Mouse (Mus musculus) heart, adult 2 months (tissue): ENCODE results near the gene Rbm19.

Source experiments
- CTCF ChIP-seq: fragments of 200-600 bp; IDR thresholded peaks from 2 replicates; pipeline ENCODE4 v1.8.1; 2022; ENCODE audit warnings: antibody characterized with exemption, mild to moderate bottlenecking, moderate library complexity
- EP300 ChIP-seq: fragments of 200-500 bp; IDR thresholded peaks from 2 replicates; pipeline ENCODE4 v1.6.1; 2011; ENCODE audit warnings: low read depth, low read length, control low read depth; ENCODE audit not compliant: insufficient read depth

DNA sequence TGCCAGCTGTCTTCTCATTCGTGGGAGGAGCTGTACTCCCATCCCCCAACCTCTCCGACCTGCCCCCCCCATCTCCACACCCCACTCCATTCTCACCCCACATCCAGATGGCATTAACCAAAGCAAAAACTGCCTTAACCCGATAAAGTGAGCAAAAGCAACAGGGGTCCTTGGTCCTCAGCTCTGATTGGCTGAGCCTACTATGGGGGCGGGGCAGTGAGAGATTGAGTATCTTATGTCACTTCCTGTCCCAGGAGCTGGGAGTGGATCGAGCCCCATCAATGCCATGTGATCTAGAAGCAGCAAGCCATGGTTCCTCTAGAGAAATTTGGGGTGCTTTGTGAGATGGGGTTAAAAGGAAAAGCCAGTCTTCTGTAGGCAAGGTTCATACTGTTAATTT is 118.9 kb downstream of the Rbm19 start:
- TF ChIP-seq CTCF (no peak), EP300 (no peak)
